Mouse (Mus musculus): ENCODE measurements at regions not wholly inside any gene's neighbourhood (a gene's known extent, or its start where the extent isn't known, plus 50 kb on each side); places are given as distances from the start of the nearest gene placed in this dataset.

DNA sequence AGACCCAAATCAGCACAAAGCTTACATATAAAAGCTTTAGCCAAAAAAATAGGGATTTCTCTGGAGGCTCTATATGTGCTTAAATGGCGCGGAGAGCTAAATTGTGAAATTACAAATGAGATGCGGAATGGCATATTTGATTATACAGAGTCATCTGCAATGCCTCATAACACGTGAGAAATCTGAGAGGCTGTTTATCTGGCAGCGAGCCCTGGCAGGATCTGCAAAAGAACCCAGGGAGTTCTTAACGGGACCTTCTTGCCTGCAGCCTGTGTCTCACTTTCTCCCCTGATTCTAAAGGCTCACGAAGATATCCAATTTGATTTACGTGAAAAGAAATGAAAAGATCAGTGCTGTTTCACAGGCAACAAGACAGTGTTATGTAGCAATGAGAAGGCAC lies 58.0 kb upstream of the Kirrel3 start:
- no peak for DNase-seq

Data from cerebellum, adult 11-12 months (tissue).